24 mouse cellular contexts compared by ENCODE assay signal in the genomic region with DNA sequence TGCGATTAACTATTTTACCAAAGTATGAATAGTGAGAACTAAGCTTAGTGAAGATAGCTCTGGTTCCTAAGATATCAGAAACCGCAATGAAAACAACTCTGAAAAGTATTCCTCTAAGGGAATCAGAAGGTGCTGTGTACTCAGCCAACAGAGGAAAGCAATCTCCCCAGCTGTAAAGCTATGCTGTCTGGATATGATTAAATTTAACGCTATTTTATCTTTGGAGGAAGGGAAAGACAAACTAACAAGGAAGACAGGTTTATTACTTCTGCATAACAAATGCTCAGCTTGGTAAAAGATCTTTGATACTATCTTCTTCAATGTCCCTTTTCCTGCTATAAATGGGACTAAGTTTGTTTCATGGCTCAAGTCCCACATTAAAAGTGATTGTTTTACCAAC.
DNase-seq lines count a peak whose midpoint lies in the region; ATAC-seq lines count a peak whose summit lies in the region.
"Had no signal": no experiment of that assay in that cellular context is flagged by ENCODE, and none has a peak within 500 bp of the region (broad histone marks: within the 10 kb centered on the region; RNA-seq: fewer than 3 reads in every experiment).

No protein-coding gene starts in this region.

- H3K27ac ChIP-seq in embryonic facial prominence, embryonic 14.5 days (replicated peaks; ENCODE audit: low read depth, low read length) = no peak overlapping the region
- H3K27ac ChIP-seq in embryonic facial prominence, embryonic 10.5 days (replicated peaks) = no peak overlapping the region
- H3K27ac ChIP-seq in kidney, embryonic 14.5 days (ENCODE audit: low read depth, low read length) = no peak overlapping the region
- H3K27ac ChIP-seq in kidney, embryonic 16.5 days (ENCODE audit: low read length) = no peak overlapping the region; the same call in 1 of the 2 replicates
- H3K27ac ChIP-seq: embryonic facial prominence, embryonic 13.5 days; forebrain, embryonic 13.5 days; forebrain, embryonic 15.5 days had no signal

- no peaks in the 10 kb centered on the region for H3K4me1 ChIP-seq in embryonic facial prominence, embryonic 14.5 days (ENCODE audit: control insufficient read depth, insufficient read depth, low read length)
- H3K4me1 ChIP-seq in embryonic facial prominence, embryonic 10.5 days = no peaks in the 10 kb centered on the region
- H3K4me1 ChIP-seq in kidney, embryonic 14.5 days (ENCODE audit: control insufficient read depth, insufficient read depth, low read length) = no peaks in the 10 kb centered on the region
- H3K4me1 ChIP-seq in kidney, embryonic 16.5 days (ENCODE audit: insufficient read depth, low read length) = no peaks in the 10 kb centered on the region
- H3K4me1 ChIP-seq: embryonic facial prominence, embryonic 13.5 days; forebrain, embryonic 13.5 days; forebrain, embryonic 15.5 days had no signal

- H3K36me3 ChIP-seq in embryonic facial prominence, embryonic 14.5 days (ENCODE audit: control insufficient read depth, insufficient read depth, low read length) = no peaks in the 10 kb centered on the region
- no peaks in the 10 kb centered on the region for H3K36me3 ChIP-seq in embryonic facial prominence, embryonic 10.5 days (replicated peaks)
- H3K36me3 ChIP-seq in kidney, embryonic 14.5 days (ENCODE audit: control insufficient read depth, insufficient read depth, low read length) = no peaks in the 10 kb centered on the region
- no peaks in the 10 kb centered on the region for H3K36me3 ChIP-seq in kidney, embryonic 16.5 days (ENCODE audit: insufficient read depth, low read length)
- H3K36me3 ChIP-seq: embryonic facial prominence, embryonic 13.5 days; forebrain, embryonic 15.5 days; G1E had no signal

- H3K9ac ChIP-seq in embryonic facial prominence, embryonic 14.5 days (ENCODE audit: low read depth, low read length) = no peak overlapping the region
- H3K9ac ChIP-seq in kidney, embryonic 14.5 days (ENCODE audit: low read depth, low read length) = no peak overlapping the region
- H3K9ac ChIP-seq in kidney, embryonic 16.5 days (replicated peaks; ENCODE audit: low read length) = no peak overlapping the region
- H3K9ac ChIP-seq: embryonic facial prominence, embryonic 13.5 days; forebrain, embryonic 13.5 days; forebrain, embryonic 15.5 days; forebrain, postnatal 0 days had no signal

- DNase-seq in embryonic facial prominence, embryonic 14.5 days (ENCODE audit: low spot score) = peak; percentile 13
- DNase-seq in embryonic facial prominence, embryonic 10.5 days (ENCODE audit: low spot score) = no peak
- no peak for DNase-seq in kidney, adult 8-10 months
- DNase-seq in kidney, postnatal 4 days = no peak
- DNase-seq: adrenal gland, adult 8-10 months; adrenal gland, postnatal 14 days; adrenal gland, postnatal 36 days; B cell, adult 2 months; cerebellum, adult 11-12 months; cerebellum, adult 2 months; cerebellum, adult 9-10 months; cerebellum, postnatal 10 days; cerebellum, postnatal 25 days; forebrain, postnatal 0 days had no signal

- H3K9me3 ChIP-seq in embryonic facial prominence, embryonic 14.5 days (ENCODE audit: control insufficient read depth, low read length) = no peaks in the 10 kb centered on the region
- no peaks in the 10 kb centered on the region for H3K9me3 ChIP-seq in embryonic facial prominence, embryonic 10.5 days
- H3K9me3 ChIP-seq in kidney, embryonic 14.5 days (ENCODE audit: control insufficient read depth, low read length) = no peaks in the 10 kb centered on the region
- H3K9me3 ChIP-seq in kidney, embryonic 16.5 days (ENCODE audit: low read length) = no peaks in the 10 kb centered on the region
- H3K9me3 ChIP-seq: embryonic facial prominence, embryonic 13.5 days; forebrain, embryonic 13.5 days; forebrain, embryonic 15.5 days had no signal

- no peak overlapping the region for H3K4me2 ChIP-seq in embryonic facial prominence, embryonic 14.5 days (ENCODE audit: low read depth, low read length)
- H3K4me2 ChIP-seq in kidney, embryonic 14.5 days (replicated peaks; ENCODE audit: low read depth, low read length) = no peak overlapping the region
- H3K4me2 ChIP-seq in kidney, embryonic 16.5 days (replicated peaks; ENCODE audit: low read depth, low read length) = no peak overlapping the region
- H3K4me2 ChIP-seq: embryonic facial prominence, embryonic 13.5 days; forebrain, embryonic 13.5 days; forebrain, embryonic 15.5 days had no signal

- H3K4me3 ChIP-seq in embryonic facial prominence, embryonic 14.5 days (ENCODE audit: low read depth, low read length) = no peak overlapping the region
- H3K4me3 ChIP-seq in embryonic facial prominence, embryonic 10.5 days = no peak overlapping the region
- H3K4me3 ChIP-seq in kidney, embryonic 14.5 days (ENCODE audit: low read length) = no peak overlapping the region
- H3K4me3 ChIP-seq in kidney, embryonic 16.5 days (ENCODE audit: low read length) = no peak overlapping the region
- H3K4me3 ChIP-seq: embryonic facial prominence, embryonic 13.5 days; forebrain, embryonic 13.5 days; forebrain, embryonic 15.5 days had no signal

- 61% methylated on average over 3 of the region's 3 CpGs for WGBS in embryonic facial prominence, embryonic 14.5 days
- 90% methylated on average over 3 of the region's 3 CpGs for WGBS in embryonic facial prominence, embryonic 10.5 days
- WGBS in kidney, embryonic 14.5 days = 55% methylated on average over 3 of the region's 3 CpGs
- 62% methylated on average over 3 of the region's 3 CpGs for WGBS in kidney, embryonic 16.5 days

- H3K27me3 ChIP-seq in embryonic facial prominence, embryonic 14.5 days (replicated peaks; ENCODE audit: control insufficient read depth, insufficient read depth, low read length) = no peaks in the 10 kb centered on the region
- H3K27me3 ChIP-seq in embryonic facial prominence, embryonic 10.5 days (replicated peaks; ENCODE audit: low read depth, poor library complexity, severe bottlenecking) = no peaks in the 10 kb centered on the region
- no peaks in the 10 kb centered on the region for H3K27me3 ChIP-seq in kidney, embryonic 14.5 days (ENCODE audit: control insufficient read depth, insufficient read depth, low read length)
- no peaks in the 10 kb centered on the region for H3K27me3 ChIP-seq in kidney, embryonic 16.5 days (ENCODE audit: insufficient read depth, low read length)
- H3K27me3 ChIP-seq: CH12.LX; embryonic facial prominence, embryonic 13.5 days; forebrain, embryonic 13.5 days; forebrain, embryonic 15.5 days; Patski had no signal

- no peak for ATAC-seq in embryonic facial prominence, embryonic 14.5 days (ENCODE audit: low read depth)
- ATAC-seq in kidney, embryonic 14.5 days (ENCODE audit: low FRiP score, low TSS enrichment) = peak; percentile 64; the same call in 1 of the 2 replicates
- ATAC-seq in kidney, embryonic 16.5 days (ENCODE audit: low FRiP score, low TSS enrichment) = peak; percentile 69; the same call in 1 of the 2 replicates
- ATAC-seq: activated CD4-positive, CD25-positive, alpha-beta regulatory T cell, adult 4 months; CD4-positive, CD25-positive, alpha-beta regulatory T cell, adult 4 months; forebrain, embryonic 13.5 days; forebrain, embryonic 15.5 days; forebrain, postnatal 0 days; Patski had no signal
